In the genomic region with DNA sequence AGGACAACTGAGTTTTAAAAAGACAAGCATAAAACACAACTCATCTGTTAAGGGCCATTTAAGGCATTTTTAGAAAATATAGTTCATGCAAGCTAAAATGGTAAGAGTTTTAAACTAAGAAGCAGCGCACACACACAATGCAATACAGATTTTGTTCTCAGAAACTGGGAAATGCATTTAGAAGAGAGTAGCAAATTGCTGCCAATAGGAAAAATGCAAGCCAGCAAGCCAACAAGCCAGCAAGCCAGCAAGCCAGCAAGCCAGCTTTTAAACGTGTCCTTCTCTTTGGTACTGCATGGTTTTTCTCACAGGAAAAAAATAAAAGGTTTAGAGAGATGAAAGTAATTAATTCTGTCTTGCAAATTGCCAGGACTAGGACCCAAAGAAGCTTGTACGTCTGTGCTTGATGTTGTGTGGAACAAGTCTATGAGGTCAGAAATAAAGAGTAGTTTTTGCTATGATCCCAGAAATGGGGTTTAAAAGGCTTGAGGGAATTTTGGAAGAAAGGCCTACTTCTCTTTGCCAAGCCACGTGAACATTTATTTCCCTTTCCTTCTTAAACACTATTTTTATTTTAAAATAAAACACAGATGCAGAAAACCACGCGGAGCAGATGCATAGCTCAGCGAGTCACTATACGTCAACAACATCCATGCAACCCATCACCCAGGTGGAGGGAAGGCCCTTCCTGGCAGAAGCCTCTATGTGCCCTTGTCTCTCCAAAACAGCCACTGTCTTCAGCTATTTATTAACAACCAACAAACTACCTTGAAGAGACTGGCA, we compare ENCODE assay signal across 21 mouse cellular contexts. TPM values are rescaled to one million over a fixed set of nuclear protein-coding genes. Genes with fewer than 3 reads are reported as not detected.
DNase-seq lines count a peak whose midpoint lies in the region; ATAC-seq lines count a peak whose summit lies in the region.
"Had no signal": no experiment of that assay in that cellular context is flagged by ENCODE, and none has a peak within 500 bp of the region (broad histone marks: within the 10 kb centered on the region; RNA-seq: fewer than 3 reads in every experiment).

No protein-coding gene starts in this region.

- no peak overlapping the region for H3K4me3 ChIP-seq in forebrain, embryonic 16.5 days (replicated peaks; ENCODE audit: low read length)
- H3K4me3 ChIP-seq in forebrain, embryonic 14.5 days (ENCODE audit: low read depth, low read length): no peak overlapping the region
- no peak overlapping the region for H3K4me3 ChIP-seq in limb, embryonic 13.5 days
- no peak overlapping the region for H3K4me3 ChIP-seq in limb, embryonic 10.5 days
- H3K4me3 ChIP-seq in heart, embryonic 12.5 days: no peak overlapping the region
- H3K4me3 ChIP-seq: forebrain, embryonic 13.5 days; heart, embryonic 13.5 days; kidney, embryonic 15.5 days had no signal

- no peaks in the 10 kb centered on the region for H3K27me3 ChIP-seq in forebrain, embryonic 16.5 days (replicated peaks; ENCODE audit: control insufficient read depth, insufficient read depth, low read length)
- H3K27me3 ChIP-seq in forebrain, embryonic 14.5 days (replicated peaks; ENCODE audit: control insufficient read depth, insufficient read depth, low read length): no peaks in the 10 kb centered on the region
- no peaks in the 10 kb centered on the region for H3K27me3 ChIP-seq in limb, embryonic 13.5 days
- no peaks in the 10 kb centered on the region for H3K27me3 ChIP-seq in limb, embryonic 10.5 days (ENCODE audit: low read depth, poor library complexity, severe bottlenecking)
- no peaks in the 10 kb centered on the region for H3K27me3 ChIP-seq in heart, embryonic 12.5 days (replicated peaks)
- H3K27me3 ChIP-seq: CH12.LX; heart, embryonic 13.5 days; kidney, embryonic 15.5 days had no signal

- ATAC-seq in forebrain, embryonic 16.5 days: peak; percentile 45; the same call in 1 of the 2 replicates
- ATAC-seq in forebrain, embryonic 14.5 days: no peak
- peak; percentile 68 for ATAC-seq in limb, embryonic 13.5 days (ENCODE audit: low FRiP score, low read depth)
- ATAC-seq in heart, embryonic 12.5 days (ENCODE audit: insufficient number of reproducible peaks, low FRiP score): no peak
- ATAC-seq: forebrain, embryonic 13.5 days; intestine, postnatal 0 days had no signal

- H3K9ac ChIP-seq in forebrain, embryonic 16.5 days (replicated peaks; ENCODE audit: low read depth, low read length): no peak overlapping the region
- H3K9ac ChIP-seq in forebrain, embryonic 14.5 days (ENCODE audit: low read length): no peak overlapping the region
- no peak overlapping the region for H3K9ac ChIP-seq in limb, embryonic 13.5 days
- no peak overlapping the region for H3K9ac ChIP-seq in heart, embryonic 12.5 days
- H3K9ac ChIP-seq: forebrain, embryonic 13.5 days; heart, embryonic 13.5 days; hindbrain, embryonic 14.5 days; kidney, embryonic 15.5 days had no signal

- H3K27ac ChIP-seq in forebrain, embryonic 16.5 days (ENCODE audit: low read length): no peak overlapping the region
- no peak overlapping the region for H3K27ac ChIP-seq in forebrain, embryonic 14.5 days (ENCODE audit: low read depth, low read length)
- H3K27ac ChIP-seq in limb, embryonic 13.5 days: peak overlapping the region; percentile 48; the same call in 1 of the 2 replicates
- no peak overlapping the region for H3K27ac ChIP-seq in limb, embryonic 10.5 days
- H3K27ac ChIP-seq in heart, embryonic 12.5 days (ENCODE audit: poor library complexity, severe bottlenecking): no peak overlapping the region
- H3K27ac ChIP-seq: forebrain, embryonic 13.5 days; heart, embryonic 13.5 days; hindbrain, embryonic 14.5 days; kidney, embryonic 15.5 days had no signal

- H3K4me2 ChIP-seq in forebrain, embryonic 16.5 days (ENCODE audit: low read length): no peak overlapping the region
- no peak overlapping the region for H3K4me2 ChIP-seq in forebrain, embryonic 14.5 days (ENCODE audit: low read length)
- H3K4me2 ChIP-seq in limb, embryonic 13.5 days (replicated peaks): no peak overlapping the region
- H3K4me2 ChIP-seq in heart, embryonic 12.5 days: no peak overlapping the region
- H3K4me2 ChIP-seq: forebrain, embryonic 13.5 days; heart, embryonic 13.5 days; hindbrain, embryonic 14.5 days; kidney, embryonic 15.5 days had no signal

- no peaks in the 10 kb centered on the region for H3K9me3 ChIP-seq in forebrain, embryonic 16.5 days (ENCODE audit: control insufficient read depth, low read length)
- H3K9me3 ChIP-seq in forebrain, embryonic 14.5 days (replicated peaks; ENCODE audit: control insufficient read depth, low read length): no peaks in the 10 kb centered on the region
- no peaks in the 10 kb centered on the region for H3K9me3 ChIP-seq in limb, embryonic 13.5 days
- no peaks in the 10 kb centered on the region for H3K9me3 ChIP-seq in limb, embryonic 10.5 days (replicated peaks)
- H3K9me3 ChIP-seq in heart, embryonic 12.5 days (replicated peaks): no peaks in the 10 kb centered on the region
- H3K9me3 ChIP-seq: forebrain, embryonic 13.5 days; heart, embryonic 13.5 days; kidney, embryonic 15.5 days had no signal

- 0 out of 2 replicates have a peak, but pooled peaks cover 3% of the 10 kb centered on the region for H3K4me1 ChIP-seq in forebrain, embryonic 16.5 days (replicated peaks; ENCODE audit: control insufficient read depth, insufficient read depth, low read length)
- H3K4me1 ChIP-seq in forebrain, embryonic 14.5 days (ENCODE audit: control insufficient read depth, insufficient read depth, low read length): no peaks in the 10 kb centered on the region
- H3K4me1 ChIP-seq in limb, embryonic 13.5 days: peaks cover 16% of the 10 kb centered on the region
- peaks cover 6% of the 10 kb centered on the region for H3K4me1 ChIP-seq in limb, embryonic 10.5 days
- H3K4me1 ChIP-seq in heart, embryonic 12.5 days (replicated peaks): no peaks in the 10 kb centered on the region; the same call in 1 of the 2 replicates
- H3K4me1 ChIP-seq: forebrain, embryonic 13.5 days; kidney, embryonic 15.5 days had no signal

- H3K36me3 ChIP-seq in forebrain, embryonic 16.5 days (ENCODE audit: control insufficient read depth, insufficient read depth): no peaks in the 10 kb centered on the region
- H3K36me3 ChIP-seq in forebrain, embryonic 14.5 days (ENCODE audit: control insufficient read depth, insufficient read depth, low read length): no peaks in the 10 kb centered on the region
- no peaks in the 10 kb centered on the region for H3K36me3 ChIP-seq in limb, embryonic 13.5 days
- no peaks in the 10 kb centered on the region for H3K36me3 ChIP-seq in limb, embryonic 10.5 days
- H3K36me3 ChIP-seq in heart, embryonic 12.5 days: no peaks in the 10 kb centered on the region
- H3K36me3 ChIP-seq: heart, embryonic 13.5 days; kidney, embryonic 15.5 days had no signal

- DNase-seq in forebrain, embryonic 14.5 days (ENCODE audit: low spot score): no peak
- DNase-seq in limb, embryonic 10.5 days (ENCODE audit: low spot score): no peak
- peak; percentile 77 for DNase-seq in NIH3T3 (ENCODE audit: low read depth)
- peak; percentile 22 for DNase-seq in fibroblast of lung, adult 2 months (ENCODE audit: low read depth)
- DNase-seq in adrenal gland, postnatal 10 days: no peak
- DNase-seq: cerebellum, adult 8-10 months; heart, adult 11 months; kidney, postnatal 4 days; lung, adult 18-20 months; lung, postnatal 36 days; retina, postnatal 1 day; thymus, adult 2 months had no signal

- 57% methylated on average over 8 of the region's 8 CpGs for WGBS in forebrain, embryonic 16.5 days
- WGBS in forebrain, embryonic 14.5 days: 75% methylated on average over 8 of the region's 8 CpGs
- 42% methylated on average over 8 of the region's 8 CpGs for WGBS in limb, embryonic 13.5 days
- 82% methylated on average over 8 of the region's 8 CpGs for WGBS in limb, embryonic 10.5 days
- WGBS in heart, embryonic 12.5 days: 81% methylated on average over 8 of the region's 8 CpGs

RNA-seq across cellular contexts. Expression of a gene that starts 9.4 kb away (rescaled TPM):
- 0.68 and 0.88 TPM in 2 replicates for polyA plus RNA-seq in forebrain, embryonic 16.5 days (2015; fragmentation: Nextera tagmentation; extraction: Ambion mirVana)
- polyA plus RNA-seq in forebrain, embryonic 14.5 days (2014; fragmentation: Nextera tagmentation; extraction: Ambion mirVana): 0.33 TPM in 2 replicates
- polyA plus RNA-seq in limb, embryonic 13.5 days (2015; fragmentation: Nextera tagmentation; extraction: Ambion mirVana): 8.6 and 11.1 TPM in 2 replicates
- polyA plus RNA-seq in limb, embryonic 10.5 days (2016; fragmentation: Nextera tagmentation; extraction: Ambion mirVana): 0.90 and 1.3 TPM in 2 replicates
- 4.3 and 4.4 TPM in 2 replicates for polyA plus RNA-seq in heart, embryonic 12.5 days (2016; fragmentation: Nextera tagmentation; extraction: Ambion mirVana)
- total RNA-seq in adrenal gland, postnatal 10 days (2021): 10 to 100 TPM; 47.8 to 80.8 TPM

Comparison
In these comparisons a context has a peak if more than half of its experiments do, and no peak if none do; other contexts are left out.
1. ATAC-seq: peak in forebrain, embryonic 16.5 days (single experiment) and limb, embryonic 13.5 days (single experiment); none in forebrain, embryonic 14.5 days (single experiment) and heart, embryonic 12.5 days (single experiment).
2. DNase-seq: peak in NIH3T3 (single experiment) and fibroblast of lung, adult 2 months (single experiment); none in forebrain, embryonic 14.5 days (single experiment), limb, embryonic 10.5 days (single experiment) and adrenal gland, postnatal 10 days (single experiment).